In the genomic region with DNA sequence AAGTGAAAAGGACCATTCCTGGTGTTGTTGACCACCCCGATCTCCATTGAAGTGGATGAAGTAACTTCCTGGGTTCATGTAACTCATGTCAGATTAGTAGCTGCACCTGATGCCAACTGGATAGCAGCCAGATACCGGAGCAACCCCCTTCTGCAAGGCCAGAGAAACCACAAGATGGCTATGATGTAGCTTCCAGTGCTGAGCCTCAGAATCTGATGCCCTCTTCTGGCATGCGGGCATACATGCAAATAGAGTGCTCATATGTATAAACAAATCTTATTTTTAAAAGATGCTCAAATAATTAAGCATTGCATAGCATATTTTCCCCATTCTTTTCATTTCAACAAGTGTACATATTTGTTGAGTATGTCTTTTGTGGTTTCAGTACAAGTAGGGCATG, we compare ENCODE assay signal across 23 mouse cellular contexts. TPM values are rescaled to one million over a fixed set of nuclear protein-coding genes. Genes with fewer than 3 reads are reported as not detected.
DNase-seq lines count a peak whose midpoint lies in the region; ATAC-seq and TF ChIP-seq lines count a peak whose summit lies in the region.
"Had no signal": no experiment of that assay in that cellular context is flagged by ENCODE, and none has a peak within 500 bp of the region (broad histone marks: within the 10 kb centered on the region; RNA-seq: fewer than 3 reads in every experiment).

No protein-coding gene starts in this region.

- peak; percentile 29; the same call in 1 of the 2 replicates for TF ChIP-seq CTCF in kidney, postnatal 0 days (IDR thresholded peaks at IDR 0.05; ENCODE audit: low read depth)
- TF ChIP-seq CTCF in midbrain, postnatal 0 days (IDR thresholded peaks at IDR 0.05) = peak; percentile 25; the same call in 1 of the 2 replicates

- no peaks in the 10 kb centered on the region for H3K36me3 ChIP-seq in kidney, postnatal 0 days (ENCODE audit: insufficient read depth, low read length)
- no peaks in the 10 kb centered on the region for H3K36me3 ChIP-seq in midbrain, postnatal 0 days (ENCODE audit: insufficient read depth, low read length)
- H3K36me3 ChIP-seq in midbrain, embryonic 13.5 days = no peaks in the 10 kb centered on the region
- no peaks in the 10 kb centered on the region for H3K36me3 ChIP-seq in heart, embryonic 10.5 days
- H3K36me3 ChIP-seq: embryonic facial prominence, embryonic 15.5 days; forebrain, embryonic 10.5 days; forebrain, embryonic 15.5 days; heart, embryonic 12.5 days; hindbrain, embryonic 10.5 days; hindbrain, embryonic 15.5 days had no signal

- H3K9me3 ChIP-seq in kidney, postnatal 0 days (replicated peaks; ENCODE audit: low read length) = no peaks in the 10 kb centered on the region
- H3K9me3 ChIP-seq in midbrain, postnatal 0 days (ENCODE audit: low read length) = no peaks in the 10 kb centered on the region
- H3K9me3 ChIP-seq in midbrain, embryonic 13.5 days = no peaks in the 10 kb centered on the region
- no peaks in the 10 kb centered on the region for H3K9me3 ChIP-seq in heart, embryonic 10.5 days
- H3K9me3 ChIP-seq: embryonic facial prominence, embryonic 15.5 days; forebrain, embryonic 10.5 days; forebrain, embryonic 15.5 days; heart, embryonic 12.5 days; hindbrain, embryonic 10.5 days; hindbrain, embryonic 15.5 days had no signal

- H3K4me3 ChIP-seq in kidney, postnatal 0 days (replicated peaks; ENCODE audit: low read depth, low read length) = no peak overlapping the region
- H3K4me3 ChIP-seq in midbrain, postnatal 0 days (ENCODE audit: low read depth, low read length) = no peak overlapping the region
- H3K4me3 ChIP-seq in midbrain, embryonic 13.5 days (replicated peaks) = no peak overlapping the region
- H3K4me3 ChIP-seq in heart, embryonic 10.5 days = no peak overlapping the region
- H3K4me3 ChIP-seq: embryonic facial prominence, embryonic 15.5 days; erythroblast, embryonic 14.5 days; forebrain, embryonic 10.5 days; forebrain, embryonic 15.5 days; heart, embryonic 12.5 days; hindbrain, embryonic 10.5 days; hindbrain, embryonic 15.5 days had no signal

- no peak for ATAC-seq in kidney, postnatal 0 days (replicated peaks; ENCODE audit: low FRiP score, low read depth)
- ATAC-seq in midbrain, postnatal 0 days (ENCODE audit: low FRiP score) = no peak
- no peak for ATAC-seq in midbrain, embryonic 13.5 days
- ATAC-seq: forebrain, embryonic 15.5 days; inflammation-experienced regulatory T-cells, adult 6 months had no signal

- no peaks in the 10 kb centered on the region for H3K4me1 ChIP-seq in kidney, postnatal 0 days (replicated peaks; ENCODE audit: insufficient read depth, low read length)
- H3K4me1 ChIP-seq in midbrain, postnatal 0 days (ENCODE audit: insufficient read depth, low read length) = no peaks in the 10 kb centered on the region
- peaks cover 5% of the 10 kb centered on the region; the same call in 1 of the 2 replicates for H3K4me1 ChIP-seq in midbrain, embryonic 13.5 days (replicated peaks)
- peaks cover 4% of the 10 kb centered on the region for H3K4me1 ChIP-seq in heart, embryonic 10.5 days

- WGBS in kidney, postnatal 0 days = 65% methylated on average over 3 of the region's 3 CpGs
- WGBS in midbrain, postnatal 0 days = 79% methylated on average over 3 of the region's 3 CpGs
- WGBS in midbrain, embryonic 13.5 days = 89% methylated on average over 3 of the region's 3 CpGs
- WGBS in heart, embryonic 10.5 days = 77% methylated on average over 3 of the region's 3 CpGs

- DNase-seq in kidney, postnatal 0 days (ENCODE audit: low spot score) = no peak
- no peak for DNase-seq in kidney, postnatal 4 days
- no peak for DNase-seq in midbrain, postnatal 0 days (ENCODE audit: low spot score)
- DNase-seq in Muller cell, postnatal 12 days (ENCODE audit: inconsistent ontology term) = peak; percentile 8
- DNase-seq in thymus, postnatal 25 days = no peak
- DNase-seq in heart, embryonic 10.5 days (ENCODE audit: low spot score) = no peak
- DNase-seq: adrenal gland, adult 8-10 months; cerebellum, adult 2 months; cerebellum, postnatal 10 days; gastrocnemius, postnatal 36 days; heart, adult 18-20 months had no signal

- H3K27me3 ChIP-seq in kidney, postnatal 0 days (ENCODE audit: insufficient read depth, low read length) = no peaks in the 10 kb centered on the region
- no peaks in the 10 kb centered on the region for H3K27me3 ChIP-seq in midbrain, postnatal 0 days (ENCODE audit: insufficient read depth, low read length)
- H3K27me3 ChIP-seq in midbrain, embryonic 13.5 days = peaks cover 13% of the 10 kb centered on the region
- peaks cover 19% of the 10 kb centered on the region for H3K27me3 ChIP-seq in heart, embryonic 10.5 days (ENCODE audit: insufficient read depth, poor library complexity, severe bottlenecking)
- H3K27me3 ChIP-seq: embryonic facial prominence, embryonic 15.5 days; forebrain, embryonic 15.5 days; hindbrain, embryonic 15.5 days had no signal

- H3K27ac ChIP-seq in kidney, postnatal 0 days = no peak overlapping the region
- no peak overlapping the region for H3K27ac ChIP-seq in midbrain, postnatal 0 days (ENCODE audit: low read depth, low read length)
- H3K27ac ChIP-seq in midbrain, embryonic 13.5 days = no peak overlapping the region
- no peak overlapping the region for H3K27ac ChIP-seq in heart, embryonic 10.5 days
- H3K27ac ChIP-seq: embryonic facial prominence, embryonic 15.5 days; forebrain, embryonic 10.5 days; forebrain, embryonic 15.5 days; hindbrain, embryonic 10.5 days; hindbrain, embryonic 15.5 days had no signal

- no peak overlapping the region for H3K9ac ChIP-seq in kidney, postnatal 0 days (ENCODE audit: low read depth, low read length)
- no peak overlapping the region for H3K9ac ChIP-seq in midbrain, postnatal 0 days (replicated peaks; ENCODE audit: low read length, poor library complexity, severe bottlenecking)
- no peak overlapping the region for H3K9ac ChIP-seq in midbrain, embryonic 13.5 days (replicated peaks)
- H3K9ac ChIP-seq: embryonic facial prominence, embryonic 15.5 days; forebrain, embryonic 15.5 days; heart, embryonic 12.5 days; hindbrain, embryonic 15.5 days had no signal

- no peak overlapping the region for H3K4me2 ChIP-seq in kidney, postnatal 0 days (ENCODE audit: low read length)
- H3K4me2 ChIP-seq in midbrain, postnatal 0 days (ENCODE audit: low read depth, low read length, poor library complexity, severe bottlenecking) = no peak overlapping the region
- no peak overlapping the region for H3K4me2 ChIP-seq in midbrain, embryonic 13.5 days (replicated peaks)
- H3K4me2 ChIP-seq: embryonic facial prominence, embryonic 15.5 days; forebrain, embryonic 15.5 days; heart, embryonic 12.5 days; hindbrain, embryonic 15.5 days had no signal

RNA-seq across cellular contexts. Expression of a gene that starts 3.6 kb away (rescaled TPM):
- polyA plus RNA-seq in kidney, postnatal 0 days (2015; fragmentation: Nextera tagmentation; extraction: Ambion mirVana) = 2.2 and 2.3 TPM in 2 replicates
- 0.19 and 2.1 TPM in 2 replicates for total RNA-seq in midbrain, postnatal 0 days (2014; rRNA removed)
- polyA plus RNA-seq in midbrain, postnatal 0 days (2015; fragmentation: Nextera tagmentation; extraction: Ambion mirVana) = 0.36 and 0.55 TPM in 2 replicates
- polyA plus RNA-seq in midbrain, embryonic 13.5 days (2015; fragmentation: Nextera tagmentation; extraction: Ambion mirVana) = 0.28 and 0.37 TPM in 2 replicates
- 1.1 and 1.3 TPM in 2 replicates for polyA plus RNA-seq in heart, embryonic 10.5 days (2016; fragmentation: Nextera tagmentation; extraction: Ambion mirVana)

RNA-seq across cellular contexts. Expression of a gene that starts 27.2 kb away (rescaled TPM):
- 0.92 TPM in 2 replicates for polyA plus RNA-seq in kidney, postnatal 0 days (2015; fragmentation: Nextera tagmentation; extraction: Ambion mirVana)
- total RNA-seq in midbrain, postnatal 0 days (2014; rRNA removed) = 0.60 TPM in 1 of 2 replicates, not detected in the other
- 0.07 and 0.25 TPM in 2 replicates for polyA plus RNA-seq in midbrain, postnatal 0 days (2015; fragmentation: Nextera tagmentation; extraction: Ambion mirVana)
- polyA plus RNA-seq in midbrain, embryonic 13.5 days (2015; fragmentation: Nextera tagmentation; extraction: Ambion mirVana) = 0.17 and 0.19 TPM in 2 replicates
- polyA plus RNA-seq in heart, embryonic 10.5 days (2016; fragmentation: Nextera tagmentation; extraction: Ambion mirVana) = not detected in 2 replicates
- total RNA-seq: gastrocnemius, adult 8-10 months; gastrocnemius, postnatal 36 days; heart, postnatal 25 days had no signal
- polyA plus RNA-seq: cerebellum, adult 2 months; embryonic facial prominence, embryonic 11.5 days; erythroblast, embryonic 14.5 days; forebrain, embryonic 10.5 days; hindbrain, embryonic 15.5 days had no signal
